Comparison of ENCODE assay signal across 10 mouse cellular contexts in the genomic region with DNA sequence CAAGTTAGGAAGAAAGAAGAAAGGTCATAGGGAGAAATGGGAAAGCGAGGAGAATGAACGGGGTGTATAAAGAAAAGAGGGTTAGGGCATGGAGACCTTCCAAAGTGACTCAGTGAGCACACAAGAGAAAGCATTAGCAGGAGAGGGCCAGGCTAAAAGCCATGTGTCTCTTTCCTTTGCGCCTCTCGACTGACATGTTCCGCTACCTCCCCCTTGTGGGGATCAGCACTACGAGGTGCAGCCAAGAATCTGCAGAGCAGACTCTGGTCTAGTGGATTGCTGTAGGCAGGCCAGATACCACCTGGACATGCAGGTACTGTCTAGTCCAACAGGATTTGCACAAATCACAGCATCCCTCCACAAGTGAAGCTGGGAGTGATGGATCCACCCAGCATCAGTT. TPM values are rescaled to one million over a fixed set of nuclear protein-coding genes. Genes with fewer than 3 reads are reported as not detected.
DNase-seq lines count a peak whose midpoint lies in the region; ATAC-seq and TF ChIP-seq lines count a peak whose summit lies in the region.
"Had no signal": no experiment of that assay in that cellular context is flagged by ENCODE, and none has a peak within 500 bp of the region (broad histone marks: within the 10 kb centered on the region; RNA-seq: fewer than 3 reads in every experiment).

No protein-coding gene starts in this region.

- H3K4me3 ChIP-seq in gastrocnemius, adult 2 months: no peak overlapping the region
- no peak overlapping the region for H3K4me3 ChIP-seq in limb, embryonic 14.5 days (replicated peaks; ENCODE audit: low read length)
- H3K4me3 ChIP-seq in limb, embryonic 10.5 days: no peak overlapping the region
- no peak overlapping the region for H3K4me3 ChIP-seq in neural tube, embryonic 15.5 days (replicated peaks)
- H3K4me3 ChIP-seq: limb, embryonic 13.5 days had no signal

- H3K4me2 ChIP-seq in limb, embryonic 14.5 days (replicated peaks; ENCODE audit: low read depth, low read length, severe bottlenecking): no peak overlapping the region
- H3K4me2 ChIP-seq in neural tube, embryonic 15.5 days: no peak overlapping the region
- H3K4me2 ChIP-seq: limb, embryonic 13.5 days had no signal

- H3K9ac ChIP-seq in limb, embryonic 14.5 days (ENCODE audit: low read depth, low read length, severe bottlenecking): no peak overlapping the region
- no peak overlapping the region for H3K9ac ChIP-seq in neural tube, embryonic 15.5 days (replicated peaks)
- H3K9ac ChIP-seq: limb, embryonic 13.5 days had no signal

- H3K27ac ChIP-seq in gastrocnemius, adult 2 months: no peak overlapping the region
- no peak overlapping the region for H3K27ac ChIP-seq in limb, embryonic 14.5 days (replicated peaks; ENCODE audit: low read depth, low read length)
- no peak overlapping the region for H3K27ac ChIP-seq in limb, embryonic 10.5 days
- H3K27ac ChIP-seq in neural tube, embryonic 15.5 days (replicated peaks): no peak overlapping the region
- H3K27ac ChIP-seq: limb, embryonic 13.5 days had no signal

- H3K27me3 ChIP-seq in limb, embryonic 14.5 days (ENCODE audit: control insufficient read depth, insufficient read depth, low read length): no peaks in the 10 kb centered on the region
- H3K27me3 ChIP-seq in limb, embryonic 10.5 days (ENCODE audit: low read depth, poor library complexity, severe bottlenecking): no peaks in the 10 kb centered on the region
- H3K27me3 ChIP-seq in neural tube, embryonic 15.5 days (replicated peaks): no peaks in the 10 kb centered on the region
- H3K27me3 ChIP-seq: limb, embryonic 13.5 days had no signal

- TF ChIP-seq POLR2A in limb, embryonic 14.5 days (IDR thresholded peaks at IDR 0.05; ENCODE audit: borderline replicate concordance, extremely low read depth, insufficient read depth, insufficient read length): no peak

- ATAC-seq in limb, embryonic 14.5 days (ENCODE audit: low FRiP score, low read depth): no peak
- no peak for ATAC-seq in erythroblast, adult 5-6 weeks (replicated peaks; ENCODE audit: low FRiP score, poor library complexity, severe bottlenecking)
- no peak for ATAC-seq in neural tube, embryonic 15.5 days (ENCODE audit: low FRiP score)

- TF ChIP-seq CTCF in gastrocnemius, adult 2 months (IDR thresholded peaks at IDR 0.05): peak; percentile 32

- 51% methylated on average over 6 of the region's 6 CpGs for WGBS in limb, embryonic 14.5 days
- WGBS in limb, embryonic 10.5 days: 72% methylated on average over 6 of the region's 6 CpGs
- 78% methylated on average over 6 of the region's 6 CpGs for WGBS in neural tube, embryonic 15.5 days

- intact Hi-C loops in gastrocnemius, adult 2 months (cut with DNase I): loop anchor here (2.0 kb wide), 1 partner anchor 540 kb away; no protein-coding TSS in a partner anchor
- intact Hi-C loops in gastrocnemius, postnatal 14 days (cut with DNase I; ENCODE audit: low total_unique reads): no loop called here

- DNase-seq in gastrocnemius, adult 2 months: peak; percentile 36
- no peak for DNase-seq in gastrocnemius, adult 8-10 months (ENCODE audit: low spot score in 2 of 2)
- peak; percentile 34 for DNase-seq in limb, embryonic 14.5 days (ENCODE audit: low spot score)
- no peak for DNase-seq in limb, embryonic 10.5 days (ENCODE audit: low spot score)
- peak; percentile 67 for DNase-seq in NIH3T3 (ENCODE audit: low read depth)
- DNase-seq in gastrocnemius, postnatal 14 days: peak; percentile 34

- H3K9me3 ChIP-seq in limb, embryonic 14.5 days (ENCODE audit: control insufficient read depth, low read length): no peaks in the 10 kb centered on the region
- H3K9me3 ChIP-seq in limb, embryonic 10.5 days (replicated peaks): no peaks in the 10 kb centered on the region
- H3K9me3 ChIP-seq in neural tube, embryonic 15.5 days (replicated peaks): no peaks in the 10 kb centered on the region
- H3K9me3 ChIP-seq: limb, embryonic 13.5 days had no signal

- no peaks in the 10 kb centered on the region for H3K36me3 ChIP-seq in limb, embryonic 14.5 days (ENCODE audit: control insufficient read depth, insufficient read depth, low read length)
- no peaks in the 10 kb centered on the region for H3K36me3 ChIP-seq in limb, embryonic 10.5 days
- no peaks in the 10 kb centered on the region for H3K36me3 ChIP-seq in neural tube, embryonic 15.5 days
- H3K36me3 ChIP-seq: G1E; limb, embryonic 13.5 days had no signal

- peaks cover 3% of the 10 kb centered on the region; the same call in 1 of the 2 replicates for H3K4me1 ChIP-seq in limb, embryonic 14.5 days (ENCODE audit: control insufficient read depth, insufficient read depth, low read length)
- peaks cover 24% of the 10 kb centered on the region for H3K4me1 ChIP-seq in limb, embryonic 10.5 days
- no peaks in the 10 kb centered on the region for H3K4me1 ChIP-seq in neural tube, embryonic 15.5 days

RNA-seq across cellular contexts. Expression of a gene that starts 54.0 kb away (rescaled TPM):
- 10 to 100 TPM in 1 of 2 experiments, 1 to 10 TPM in 1; 3.8 to 10.3 TPM for total RNA-seq in gastrocnemius, adult 2 months (2021)
- 1 to 10 TPM; 3.3 to 3.9 (median 3.5) TPM for total RNA-seq in gastrocnemius, adult 8-10 months (2022)
- 3.1 and 3.2 TPM in 2 replicates for polyA plus RNA-seq in limb, embryonic 14.5 days (2012; rRNA removed)
- 4.0 and 5.0 TPM in 2 replicates for polyA plus RNA-seq in limb, embryonic 14.5 days (2014; fragmentation: Nextera tagmentation; extraction: Ambion mirVana)
- 1.3 TPM in 2 replicates for polyA plus RNA-seq in limb, embryonic 10.5 days (2016; fragmentation: Nextera tagmentation; extraction: Ambion mirVana)
- 10 to 100 TPM in 1 of 2 experiments, 1 to 10 TPM in 1; 2.8 to 11.2 TPM for total RNA-seq in gastrocnemius, postnatal 14 days (2021)
- not detected in 2 replicates for total RNA-seq in erythroblast, adult 5-6 weeks (2015; ENCODE audit: low replicate concordance)
- not detected in 2 replicates for total RNA-seq in erythroblast, adult 5-6 weeks (2017; ENCODE audit: low replicate concordance)
- polyA plus RNA-seq in neural tube, embryonic 15.5 days (2015; fragmentation: Nextera tagmentation; extraction: Ambion mirVana): 3.1 and 4.1 TPM in 2 replicates
- total RNA-seq: G1E had no signal
- polyA plus RNA-seq: G1E had no signal

Comparison
In these comparisons a context has a peak if more than half of its experiments do, and no peak if none do; other contexts are left out.
1. DNase-seq: peak in gastrocnemius, adult 2 months (single experiment), limb, embryonic 14.5 days (single experiment), NIH3T3 (single experiment) and gastrocnemius, postnatal 14 days (single experiment); none in gastrocnemius, adult 8-10 months (0 of 2) and limb, embryonic 10.5 days (single experiment).